Mouse (Mus musculus) R1 (cell line): Measurements from ENCODE around the gene Bcan.

Experiments
- DNase-seq: peaks from one replicate; pipeline ENCODE4 v3.0.0-alpha.2; 2018; ENCODE audit warnings: low read depth, low spot score

The Bcan gene

GRCm38 (mm10) chr3:87944838-87945600, 55.0 kb downstream of the Bcan start:
- no peak for DNase-seq

DNA sequence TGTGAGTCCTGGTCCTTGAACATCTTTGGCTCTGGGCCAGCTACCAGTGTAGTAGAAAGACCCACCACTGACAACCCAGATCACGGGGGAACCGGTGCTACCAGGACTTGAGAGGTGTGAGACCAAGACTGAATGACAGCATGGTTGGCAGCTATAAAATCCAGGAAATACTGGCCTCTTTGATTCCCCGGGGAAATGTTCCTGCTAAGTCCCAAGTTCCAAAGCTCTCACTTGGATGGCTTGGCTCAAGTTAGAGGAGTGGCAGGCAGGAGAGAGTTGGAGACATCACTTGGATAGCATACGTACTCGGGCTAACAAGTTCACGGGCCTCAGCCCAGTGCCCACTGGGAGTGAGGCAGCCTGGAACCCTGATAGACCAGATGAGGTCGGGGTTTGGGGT, 56.4 kb downstream of the Bcan start:
- DNase-seq: no peak

DNA sequence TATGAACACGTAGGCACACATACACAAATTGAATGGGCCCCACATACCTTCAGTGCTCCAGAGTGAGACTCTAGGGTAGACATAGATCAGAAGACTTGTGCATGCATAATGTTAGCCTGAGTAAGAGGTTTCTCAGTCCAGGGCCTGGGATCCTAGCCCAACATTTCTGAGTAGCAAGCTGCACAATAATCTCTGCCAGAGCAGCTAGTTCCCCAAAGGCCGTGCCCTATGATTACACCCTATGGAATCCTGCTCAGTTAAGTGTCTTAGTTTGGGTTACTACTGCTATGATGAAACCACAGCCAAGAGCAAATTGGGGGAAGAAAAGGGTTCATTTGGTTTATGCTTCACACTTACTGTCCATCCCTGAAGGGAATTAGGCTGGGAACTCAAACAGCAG, 57.6 kb downstream of the Bcan start:
- DNase-seq: no peak

DNA sequence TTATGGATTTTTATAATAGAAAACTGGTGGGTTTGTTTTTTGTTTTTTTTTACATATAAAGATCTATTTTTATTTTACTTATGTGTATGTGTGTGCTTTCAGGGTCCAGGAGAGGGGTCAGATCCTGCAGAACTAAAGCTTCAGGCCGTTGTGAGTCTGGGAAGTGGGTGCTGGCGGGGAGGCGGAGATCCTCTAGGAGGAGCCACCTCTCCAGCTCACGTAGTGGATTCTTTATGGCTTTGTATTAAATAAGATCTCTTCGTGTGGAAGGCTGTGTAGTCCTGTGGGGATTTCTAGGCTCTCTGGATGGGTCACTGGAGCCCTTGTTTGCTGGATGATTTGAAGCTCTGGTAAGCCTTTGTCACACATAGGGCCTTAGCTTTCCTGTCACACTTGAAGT, 59.4 kb downstream of the Bcan start:
- DNase-seq: no peak
